Mouse (Mus musculus) heart, adult 2 months (tissue): Measurements from ENCODE around the gene Polr2i. TPM values are rescaled to one million over a fixed set of nuclear protein-coding genes. Genes with fewer than 3 reads are reported as not detected.
"Not testable (repeated sequence)": the region's sequence is repeated elsewhere in the genome, so short reads cannot be mapped to it uniquely, and the experiment has no call there.

ENCODE experiments used
- DNase-seq, 2 experiments: peaks; one replicate each; pipeline ENCODE4 v3.0.0; 2021
- H3K27ac ChIP-seq: fragments of 200-600 bp; 2 replicates; pipeline ENCODE4 v1.8.1; 2022
- H3K27me3 ChIP-seq: fragments of 200-500 bp; 2 replicates; pipeline ENCODE4 v1.6.1; 2012; ENCODE audit warnings: mild to moderate bottlenecking, low read length, inconsistent platforms, mixed read lengths; ENCODE audit not compliant: control insufficient read depth, insufficient read depth
- H3K36me3 ChIP-seq: fragments of 200-500 bp; 2 replicates; pipeline ENCODE4 v1.6.1; 2012; ENCODE audit warnings: low read length, inconsistent platforms; ENCODE audit not compliant: control insufficient read depth, insufficient read depth
- H3K4me1 ChIP-seq: fragments of 200-500 bp; 2 replicates; pipeline ENCODE4 v1.6.1; 2011; ENCODE audit warnings: low read length; ENCODE audit not compliant: control insufficient read depth, insufficient read depth
- H3K4me3 ChIP-seq: fragments of 200-600 bp; 2 replicates; pipeline ENCODE4 v1.8.1; 2022
- H3K79me2 ChIP-seq: fragments of 200-500 bp; replicated peaks from 2 replicates; pipeline ENCODE4 v1.6.1; 2012; ENCODE audit warnings: mild to moderate bottlenecking, inconsistent platforms, low read length, moderate library complexity, mixed read lengths; ENCODE audit not compliant: control insufficient read depth, insufficient read depth
- H3K9ac ChIP-seq: fragments of 200-500 bp; 2 replicates; pipeline ENCODE4 v1.6.1; 2012; ENCODE audit warnings: low read depth, mild to moderate bottlenecking, control low read depth, inconsistent platforms, low read length, mixed read lengths
- CTCF ChIP-seq: fragments of 200-600 bp; IDR thresholded peaks from 2 replicates; pipeline ENCODE4 v1.8.1; 2022; ENCODE audit warnings: antibody characterized with exemption, mild to moderate bottlenecking, moderate library complexity
- EP300 ChIP-seq: fragments of 200-500 bp; IDR thresholded peaks from 2 replicates; pipeline ENCODE4 v1.6.1; 2011; ENCODE audit warnings: low read depth, low read length, control low read depth; ENCODE audit not compliant: insufficient read depth
- POLR2A ChIP-seq: fragments of 200-500 bp; IDR thresholded peaks from 2 replicates; pipeline ENCODE4 v1.6.1; 2011; ENCODE audit warnings: mild to moderate bottlenecking, low read depth, low read length, control low read depth; ENCODE audit not compliant: insufficient read depth
- WGBS: fragments of 180-500 bp; shearing (Covaris S2); methylation state at CpG from one replicate; pipeline ENCODE4 v1.1.7; 2018; 5-methylcytosine and 5-hydroxymethylcytosine counted together
- intact Hi-C: fragments of 180-260 bp; cut with DNase I; formaldehyde crosslinking; loops from one replicate; pipeline ENCODE4 v1.15.1; 2025
- polyA plus RNA-seq: library from polyadenylated mRNA; depleted of rRNA; stranded (reverse); fragments of >200 nt; gene quantifications from 2 replicates; pipeline ENCODE4 v1.2.3, GENCODE M21; 2012
- total RNA-seq, 2 experiments: library from RNA; stranded (reverse); gene quantifications; 2 replicates each; pipeline ENCODE4 v1.2.3; 2021

Polr2i gene
- total and polyA plus RNA-seq, 3 experiments: 52.6 to 95.1 (median 58.6) TPM

DNA sequence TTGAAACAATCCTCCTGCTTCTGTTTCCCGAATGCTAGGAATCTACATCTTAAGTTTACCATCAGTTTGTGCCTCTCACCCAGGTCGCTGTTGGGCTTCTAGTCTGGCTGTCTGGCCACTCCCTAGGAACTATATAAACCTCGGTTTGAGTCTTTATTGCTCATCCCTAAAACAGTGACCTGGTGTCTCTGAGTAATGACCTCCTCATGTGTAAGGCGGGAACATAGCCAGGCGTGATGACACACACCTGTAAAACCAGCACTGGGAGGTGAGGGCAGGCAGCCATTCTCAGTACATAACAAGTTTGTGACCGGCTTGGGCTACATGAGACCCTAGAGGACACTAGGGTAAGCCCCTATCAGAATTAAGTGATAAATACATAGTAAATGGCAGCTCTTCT is 36.3 kb upstream of the Polr2i start:
- 68% methylated on average over 6 of the region's 6 CpGs for WGBS
- H3K79me2 ChIP-seq: no peaks in the 10 kb centered on the region
- DNase-seq: no peak
- H3K27ac ChIP-seq: no peak overlapping the region
- no peak overlapping the region for H3K9ac ChIP-seq
- intact Hi-C loops: no loop called here
- TF ChIP-seq EP300 (no peak), POLR2A (no peak), CTCF (no peak)
- no peaks in the 10 kb centered on the region for H3K27me3 ChIP-seq
- peaks cover 4% of the 10 kb centered on the region for H3K4me1 ChIP-seq
- H3K36me3 ChIP-seq: peaks cover 4% of the 10 kb centered on the region
- no peak overlapping the region for H3K4me3 ChIP-seq

- Histone ChIP-seq H3K27me3 (no peaks in the 10 kb centered on the region), H3K4me1 (peaks cover 4% of the 10 kb centered on the region), H3K9ac (no peak overlapping the region), H3K4me3 (no peak overlapping the region), H3K27ac (no peak overlapping the region), H3K36me3 (peaks cover 4% of the 10 kb centered on the region), H3K79me2 (no peaks in the 10 kb centered on the region)
- TF ChIP-seq CTCF: no peak
- TF ChIP-seq POLR2A: no peak
- no peak for TF ChIP-seq EP300
- intact Hi-C loops: no loop called here
- 58% methylated on average over 6 of the region's 6 CpGs for WGBS
- no peak for DNase-seq
These were observed 35.6 kb upstream of the Polr2i start for GRCm38 (mm10) chr7:30196171-30196570.

GRCm38 (mm10) chr7:30197592-30198129 is 34.1 kb upstream of the Polr2i start:
- H3K79me2 ChIP-seq: no peaks in the 10 kb centered on the region
- peaks cover 4% of the 10 kb centered on the region for H3K4me1 ChIP-seq
- intact Hi-C loops: loop anchor here (1.0 kb wide), 1 partner anchor 16 kb away; no protein-coding TSS in a partner anchor
- no peak overlapping the region for H3K9ac ChIP-seq
- 56% methylated on average over 5 of the region's 5 CpGs for WGBS
- H3K27me3 ChIP-seq: no peaks in the 10 kb centered on the region
- no peak for TF ChIP-seq CTCF
- no peak for TF ChIP-seq EP300
- no peak for TF ChIP-seq POLR2A
- no peak overlapping the region for H3K4me3 ChIP-seq
- DNase-seq: peak in 1 of 2 experiments; percentile 15
- H3K27ac ChIP-seq: no peak overlapping the region
- H3K36me3 ChIP-seq: peaks cover 4% of the 10 kb centered on the region

GRCm38 (mm10) chr7:30198481-30198971 is 33.2 kb upstream of the Polr2i start, which contains the start of gene Capns1:
Capns1 (minus strand) TSS chr7:30198811.
- Histone ChIP-seq H3K4me3 (no peak within 1 kb of the TSS), H3K27ac (no peak within 1 kb of the TSS), H3K9ac (no peak within 1 kb of the TSS), H3K79me2 (no peaks in the 10 kb centered on the region), H3K27me3 (no peaks in the 10 kb centered on the region), H3K36me3 (no peaks in the 10 kb centered on the region; the same call in 1 of the 2 replicates), H3K4me1 (peaks cover 4% of the 10 kb centered on the region)
- 5% methylated on average over 8 of the region's 8 CpGs for WGBS
- peak; percentile 56 to 57 for DNase-seq
- peak; percentile 92 for TF ChIP-seq CTCF
- no peak for TF ChIP-seq POLR2A
- peak; percentile 72 for TF ChIP-seq EP300
- intact Hi-C loops: loop anchor here (1.0 kb wide), 1 partner anchor 17 kb away; no protein-coding TSS in a partner anchor

GRCm38 (mm10) chr7:30199498-30200139 is 32.1 kb upstream of the Polr2i start:
- DNase-seq: peak in 1 of 2 experiments; percentile 17
- TF ChIP-seq CTCF: no peak
- TF ChIP-seq POLR2A: no peak
- no peak for TF ChIP-seq EP300
- Histone ChIP-seq H3K27me3 (no peaks in the 10 kb centered on the region), H3K36me3 (no peaks in the 10 kb centered on the region), H3K4me3 (no peak overlapping the region), H3K27ac (no peak overlapping the region), H3K79me2 (no peaks in the 10 kb centered on the region), H3K9ac (no peak overlapping the region), H3K4me1 (peaks cover 4% of the 10 kb centered on the region)
- intact Hi-C loops: no loop called here
- WGBS: 80% methylated on average over 18 of the region's 18 CpGs

DNA sequence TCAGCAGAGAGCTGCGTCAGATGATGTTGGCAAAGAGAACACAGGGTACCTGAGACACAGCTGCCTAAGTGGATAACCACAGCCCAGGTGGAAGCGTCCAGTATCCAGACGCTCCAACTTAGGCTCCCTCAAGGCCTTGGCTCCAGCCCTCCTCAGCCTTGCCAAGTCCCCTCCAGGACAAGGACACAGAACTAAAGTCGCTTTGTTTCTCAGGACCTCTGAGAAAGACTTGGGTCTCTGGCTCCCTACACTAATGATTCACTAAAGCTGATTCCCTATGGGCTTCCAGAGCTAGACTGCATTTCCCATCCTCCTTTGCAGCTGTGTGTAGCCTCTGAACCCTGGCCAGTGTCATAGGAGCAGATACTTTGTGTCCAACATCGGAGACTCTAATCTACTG is 31.5 kb upstream of the Polr2i start:
- H3K9ac ChIP-seq: no peak overlapping the region
- intact Hi-C loops: no loop called here
- H3K27ac ChIP-seq: no peak overlapping the region
- H3K36me3 ChIP-seq: no peaks in the 10 kb centered on the region
- 46% methylated on average over 5 of the region's 5 CpGs for WGBS
- no peaks in the 10 kb centered on the region for H3K27me3 ChIP-seq
- no peaks in the 10 kb centered on the region for H3K79me2 ChIP-seq
- H3K4me1 ChIP-seq: peaks cover 4% of the 10 kb centered on the region
- TF ChIP-seq EP300 (no peak), POLR2A (no peak), CTCF (no peak)
- DNase-seq: peak in 1 of 2 experiments; percentile 28
- H3K4me3 ChIP-seq: no peak overlapping the region

GRCm38 (mm10) chr7:30200661-30201060 is 31.1 kb upstream of the Polr2i start:
- WGBS: 92% methylated on average over 5 of the region's 5 CpGs
- not testable (repeated sequence) for H3K4me1 ChIP-seq, DNase-seq

More at GRCm38 (mm10) chr7:30200661-30201060, 31.1 kb upstream of the Polr2i start:
- H3K27ac ChIP-seq, H3K4me3 ChIP-seq, H3K27me3 ChIP-seq, intact Hi-C loops, H3K79me2 ChIP-seq, H3K36me3 ChIP-seq, H3K9ac ChIP-seq: not testable (repeated sequence)
